Mouse (Mus musculus): ENCODE results near the gene Fbxo46. TPM values are rescaled to one million over a fixed set of nuclear protein-coding genes. Genes with fewer than 3 reads are reported as not detected.

The Fbxo46 gene
- polyA plus RNA-seq, 1 experiment = not detected

GRCm38 (mm10) chr7:19095751-19096110 lies 23.9 kb upstream of the Fbxo46 start:
- Histone ChIP-seq H3K4me1 (ENCODE audit: control insufficient read depth, insufficient read depth, low read length) (peaks cover 36% of the 10 kb centered on the region), H3K27ac (ENCODE audit: insufficient read depth, low read depth, low read length) (no peak overlapping the region), H3K4me3 (ENCODE audit: insufficient read depth, low read depth, low read length) (no peak overlapping the region)
- 7% methylated on average over 19 of the region's 19 CpGs for WGBS
- no peak for TF ChIP-seq POLR2A (IDR thresholded peaks at IDR 0.05; ENCODE audit: insufficient read depth, low read depth, low read length)
- TF ChIP-seq CTCF (IDR thresholded peaks at IDR 0.05; ENCODE audit: insufficient read depth, low read depth, low read length) = no peak

- Histone ChIP-seq H3K4me1 (ENCODE audit: control insufficient read depth, insufficient read depth, low read length) (peaks cover 36% of the 10 kb centered on the region), H3K27ac (ENCODE audit: insufficient read depth, low read depth, low read length) (no peak overlapping the region), H3K4me3 (ENCODE audit: insufficient read depth, low read depth, low read length) (no peak overlapping the region)
- TF ChIP-seq CTCF (IDR thresholded peaks at IDR 0.05; ENCODE audit: insufficient read depth, low read depth, low read length) = no peak
- TF ChIP-seq POLR2A (IDR thresholded peaks at IDR 0.05; ENCODE audit: insufficient read depth, low read depth, low read length) = no peak
- 73% methylated on average over 5 of the region's 5 CpGs for WGBS
Observed at GRCm38 (mm10) chr7:19096421-19096976, 23.2 kb upstream of the Fbxo46 start.

GRCm38 (mm10) chr7:19097217-19097616 lies 22.4 kb upstream of the Fbxo46 start:
- no peak overlapping the region for H3K4me3 ChIP-seq (ENCODE audit: insufficient read depth, low read depth, low read length)
- WGBS = 77% methylated on average over 2 of the region's 2 CpGs

GRCm38 (mm10) chr7:19097863-19098262 lies 21.8 kb upstream of the Fbxo46 start:
- Histone ChIP-seq H3K27ac (ENCODE audit: insufficient read depth, low read depth, low read length) (no peak overlapping the region), H3K4me3 (ENCODE audit: insufficient read depth, low read depth, low read length) (no peak overlapping the region), H3K4me1 (ENCODE audit: control insufficient read depth, insufficient read depth, low read length) (peaks cover 29% of the 10 kb centered on the region)
- TF ChIP-seq POLR2A (IDR thresholded peaks at IDR 0.05; ENCODE audit: insufficient read depth, low read depth, low read length) (no peak), CTCF (IDR thresholded peaks at IDR 0.05; ENCODE audit: insufficient read depth, low read depth, low read length) (no peak)

More at GRCm38 (mm10) chr7:19097217-19097616, 22.4 kb upstream of the Fbxo46 start:
- Histone ChIP-seq H3K4me1 (ENCODE audit: control insufficient read depth, insufficient read depth, low read length) (peaks cover 36% of the 10 kb centered on the region), H3K27ac (ENCODE audit: insufficient read depth, low read depth, low read length) (no peak overlapping the region)
- TF ChIP-seq CTCF (IDR thresholded peaks at IDR 0.05; ENCODE audit: insufficient read depth, low read depth, low read length) (no peak), POLR2A (IDR thresholded peaks at IDR 0.05; ENCODE audit: insufficient read depth, low read depth, low read length) (no peak)

GRCm38 (mm10) chr7:19098811-19099210 lies 20.8 kb upstream of the Fbxo46 start:
- TF ChIP-seq POLR2A (IDR thresholded peaks at IDR 0.05; ENCODE audit: insufficient read depth, low read depth, low read length) (no peak), CTCF (IDR thresholded peaks at IDR 0.05; ENCODE audit: insufficient read depth, low read depth, low read length) (no peak)
- Histone ChIP-seq H3K4me3 (ENCODE audit: insufficient read depth, low read depth, low read length) (no peak overlapping the region), H3K27ac (ENCODE audit: insufficient read depth, low read depth, low read length) (no peak overlapping the region), H3K4me1 (ENCODE audit: control insufficient read depth, insufficient read depth, low read length) (peaks cover 23% of the 10 kb centered on the region)
- WGBS = 83% methylated on average over 7 of the region's 7 CpGs

- H3K27ac ChIP-seq (ENCODE audit: insufficient read depth, low read depth, low read length) = no peak overlapping the region
- peaks cover 11% of the 10 kb centered on the region for H3K4me1 ChIP-seq (ENCODE audit: control insufficient read depth, insufficient read depth, low read length)
- 92% methylated on average over 1 of the region's 1 CpGs for WGBS
- TF ChIP-seq CTCF (IDR thresholded peaks at IDR 0.05; ENCODE audit: insufficient read depth, low read depth, low read length) = no peak
- no peak for TF ChIP-seq POLR2A (IDR thresholded peaks at IDR 0.05; ENCODE audit: insufficient read depth, low read depth, low read length)
- no peak overlapping the region for H3K4me3 ChIP-seq (ENCODE audit: insufficient read depth, low read depth, low read length)
Observed at GRCm38 (mm10) chr7:19100290-19100689, 19.4 kb upstream of the Fbxo46 start.

GRCm38 (mm10) chr7:19103741-19104140 lies 15.9 kb upstream of the Fbxo46 start:
- Histone ChIP-seq H3K4me1 (ENCODE audit: control insufficient read depth, insufficient read depth, low read length) (peaks cover 6% of the 10 kb centered on the region; the same call in 1 of the 2 replicates), H3K27ac (ENCODE audit: insufficient read depth, low read depth, low read length) (no peak overlapping the region), H3K4me3 (ENCODE audit: insufficient read depth, low read depth, low read length) (no peak overlapping the region)
- TF ChIP-seq CTCF (IDR thresholded peaks at IDR 0.05; ENCODE audit: insufficient read depth, low read depth, low read length) (no peak), POLR2A (IDR thresholded peaks at IDR 0.05; ENCODE audit: insufficient read depth, low read depth, low read length) (no peak)

GRCm38 (mm10) chr7:19104486-19104885 lies 15.2 kb upstream of the Fbxo46 start:
- no peak overlapping the region for H3K4me3 ChIP-seq (ENCODE audit: insufficient read depth, low read depth, low read length)
- TF ChIP-seq CTCF (IDR thresholded peaks at IDR 0.05; ENCODE audit: insufficient read depth, low read depth, low read length) = no peak
- TF ChIP-seq POLR2A (IDR thresholded peaks at IDR 0.05; ENCODE audit: insufficient read depth, low read depth, low read length) = no peak
- no peak overlapping the region for H3K27ac ChIP-seq (ENCODE audit: insufficient read depth, low read depth, low read length)
- WGBS = 80% methylated on average over 2 of the region's 2 CpGs
- peaks cover 6% of the 10 kb centered on the region; the same call in 1 of the 2 replicates for H3K4me1 ChIP-seq (ENCODE audit: control insufficient read depth, insufficient read depth, low read length)

- 64% methylated on average over 3 of the region's 3 CpGs for WGBS
- H3K4me3 ChIP-seq (ENCODE audit: insufficient read depth, low read depth, low read length) = no peak overlapping the region
- TF ChIP-seq POLR2A (IDR thresholded peaks at IDR 0.05; ENCODE audit: insufficient read depth, low read depth, low read length) (no peak), CTCF (IDR thresholded peaks at IDR 0.05; ENCODE audit: insufficient read depth, low read depth, low read length) (no peak)
- H3K27ac ChIP-seq (ENCODE audit: insufficient read depth, low read depth, low read length) = no peak overlapping the region
- H3K4me1 ChIP-seq (ENCODE audit: control insufficient read depth, insufficient read depth, low read length) = peaks cover 6% of the 10 kb centered on the region; the same call in 1 of the 2 replicates
Observed at GRCm38 (mm10) chr7:19107436-19107835, 12.2 kb upstream of the Fbxo46 start.

GRCm38 (mm10) chr7:19109565-19109964 lies 10.1 kb upstream of the Fbxo46 start:
- Histone ChIP-seq H3K4me3 (ENCODE audit: insufficient read depth, low read depth, low read length) (no peak overlapping the region), H3K27ac (ENCODE audit: insufficient read depth, low read depth, low read length) (no peak overlapping the region), H3K4me1 (ENCODE audit: control insufficient read depth, insufficient read depth, low read length) (peaks cover 6% of the 10 kb centered on the region; the same call in 1 of the 2 replicates)
- TF ChIP-seq POLR2A (IDR thresholded peaks at IDR 0.05; ENCODE audit: insufficient read depth, low read depth, low read length) (no peak), CTCF (IDR thresholded peaks at IDR 0.05; ENCODE audit: insufficient read depth, low read depth, low read length) (no peak)
- 96% methylated on average over 1 of the region's 1 CpGs for WGBS

Measured in olfactory bulb, adult 2 months (tissue).